Mouse (Mus musculus) midbrain, embryonic 10.5 days (tissue): Measurements from ENCODE around the gene Blnk. TPM values are rescaled to one million over a fixed set of nuclear protein-coding genes. Genes with fewer than 3 reads are reported as not detected.

Source experiments
- DNase-seq: peaks from one replicate; pipeline ENCODE4 v3.0.0-alpha.2; 2017; ENCODE audit warnings: low spot score
- H3K27ac ChIP-seq: fragments of 300-500 bp; sonication (generic); replicated peaks from 2 replicates; pipeline ENCODE4 v1.5.1; 2016; ENCODE audit warnings: mild to moderate bottlenecking
- H3K27me3 ChIP-seq: fragments of 300-500 bp; sonication (generic); 2 replicates; pipeline ENCODE4 v1.6.1; 2016; ENCODE audit warnings: low read depth, mild to moderate bottlenecking; ENCODE audit not compliant: poor library complexity, severe bottlenecking
- H3K36me3 ChIP-seq: fragments of 300-500 bp; sonication (generic); 2 replicates; pipeline ENCODE4 v1.6.1; 2016; ENCODE audit warnings: mild to moderate bottlenecking, moderate library complexity
- H3K4me1 ChIP-seq: fragments of 300-500 bp; sonication (generic); 2 replicates; pipeline ENCODE4 v1.6.1; 2016
- H3K4me3 ChIP-seq: fragments of 300-500 bp; sonication (generic); 2 replicates; pipeline ENCODE4 v1.5.1; 2016; ENCODE audit warnings: mild to moderate bottlenecking, moderate library complexity
- H3K9me3 ChIP-seq: fragments of 300-500 bp; sonication (generic); replicated peaks from 2 replicates; pipeline ENCODE4 v1.6.1; 2016; ENCODE audit warnings: mild to moderate bottlenecking
- WGBS: fragments of 180-500 bp; shearing (Covaris S2); methylation state at CpG from one replicate; pipeline ENCODE4 v1.1.7; 2016; 5-methylcytosine and 5-hydroxymethylcytosine counted together
- polyA plus RNA-seq: library from polyadenylated mRNA; unstranded; fragments of >200 nt; fragmentation: Nextera tagmentation; extraction: Ambion mirVana; gene quantifications from 2 replicates; pipeline ENCODE4 v1.2.1, GENCODE M21; 2016

Gene Blnk
- polyA plus RNA-seq, 1 experiment from 2014 or later: 0.14 TPM

GRCm38 (mm10) chr19:40995449-40996401 is 1.4 kb upstream of the Blnk start:
- WGBS: 76% methylated on average over 21 of the region's 21 CpGs
- no peaks in the 10 kb centered on the region for H3K36me3 ChIP-seq

GRCm38 (mm10) chr19:40994911-40995310 is 576 bp upstream of the Blnk start:
- Histone ChIP-seq H3K36me3 (no peaks in the 10 kb centered on the region), H3K4me1 (peaks cover 11% of the 10 kb centered on the region), H3K9me3 (no peaks in the 10 kb centered on the region), H3K27ac (no peak overlapping the region), H3K27me3 (no peaks in the 10 kb centered on the region), H3K4me3 (no peak overlapping the region)
- WGBS: 68% methylated on average over 7 of the region's 7 CpGs
- DNase-seq: no peak

More at GRCm38 (mm10) chr19:40995449-40996401, 1.4 kb upstream of the Blnk start:
- Histone ChIP-seq H3K9me3 (no peaks in the 10 kb centered on the region), H3K4me1 (peaks cover 11% of the 10 kb centered on the region), H3K27ac (no peak overlapping the region), H3K27me3 (no peaks in the 10 kb centered on the region), H3K4me3 (no peak overlapping the region)
- DNase-seq: no peak

- WGBS: 92% methylated on average over 5 of the region's 5 CpGs
- H3K4me3 ChIP-seq: no peak overlapping the region
- no peaks in the 10 kb centered on the region for H3K27me3 ChIP-seq
- H3K36me3 ChIP-seq: no peaks in the 10 kb centered on the region
- no peak for DNase-seq
- peaks cover 11% of the 10 kb centered on the region for H3K4me1 ChIP-seq
- no peak overlapping the region for H3K27ac ChIP-seq
- H3K9me3 ChIP-seq: no peaks in the 10 kb centered on the region
These were observed 979 bp downstream of the Blnk start for GRCm38 (mm10) chr19:40993356-40993755.

GRCm38 (mm10) chr19:40992517-40993044 is 1.8 kb downstream of the Blnk start:
- Histone ChIP-seq H3K27ac (no peak overlapping the region), H3K9me3 (no peaks in the 10 kb centered on the region), H3K27me3 (no peaks in the 10 kb centered on the region), H3K4me3 (no peak overlapping the region), H3K36me3 (no peaks in the 10 kb centered on the region), H3K4me1 (peaks cover 11% of the 10 kb centered on the region)
- no peak for DNase-seq
- WGBS: 82% methylated on average over 8 of the region's 8 CpGs

- Histone ChIP-seq H3K4me1 (peaks cover 11% of the 10 kb centered on the region), H3K27me3 (no peaks in the 10 kb centered on the region), H3K4me3 (no peak overlapping the region), H3K27ac (no peak overlapping the region), H3K36me3 (no peaks in the 10 kb centered on the region), H3K9me3 (no peaks in the 10 kb centered on the region)
- 85% methylated on average over 11 of the region's 11 CpGs for WGBS
- DNase-seq: no peak
These were observed 2.2 kb downstream of the Blnk start for GRCm38 (mm10) chr19:40992096-40992495.

- DNase-seq: no peak
- H3K9me3 ChIP-seq: no peaks in the 10 kb centered on the region
- H3K27me3 ChIP-seq: no peaks in the 10 kb centered on the region
- no peak overlapping the region for H3K4me3 ChIP-seq
- H3K27ac ChIP-seq: no peak overlapping the region
- H3K36me3 ChIP-seq: no peaks in the 10 kb centered on the region
- 84% methylated on average over 7 of the region's 7 CpGs for WGBS
- H3K4me1 ChIP-seq: peaks cover 11% of the 10 kb centered on the region
These were observed 2.7 kb downstream of the Blnk start for GRCm38 (mm10) chr19:40991626-40992025.

- Histone ChIP-seq H3K27me3 (no peaks in the 10 kb centered on the region), H3K36me3 (no peaks in the 10 kb centered on the region), H3K4me1 (peaks cover 10% of the 10 kb centered on the region), H3K27ac (no peak overlapping the region), H3K9me3 (no peaks in the 10 kb centered on the region), H3K4me3 (no peak overlapping the region)
- WGBS: 93% methylated on average over 17 of the region's 17 CpGs
- no peak for DNase-seq
These were observed 3.5 kb downstream of the Blnk start for GRCm38 (mm10) chr19:40990781-40991343.

- no peak for DNase-seq
- Histone ChIP-seq H3K4me3 (no peak overlapping the region), H3K27ac (no peak overlapping the region), H3K4me1 (peaks cover 5% of the 10 kb centered on the region), H3K9me3 (no peaks in the 10 kb centered on the region), H3K27me3 (no peaks in the 10 kb centered on the region), H3K36me3 (no peaks in the 10 kb centered on the region)
- WGBS: 85% methylated on average over 9 of the region's 9 CpGs
These were observed 4.3 kb downstream of the Blnk start for GRCm38 (mm10) chr19:40989961-40990600.

GRCm38 (mm10) chr19:40988856-40989255 is 5.5 kb downstream of the Blnk start:
- Histone ChIP-seq H3K9me3 (no peaks in the 10 kb centered on the region), H3K36me3 (no peaks in the 10 kb centered on the region), H3K27me3 (no peaks in the 10 kb centered on the region), H3K4me1 (peaks cover 2% of the 10 kb centered on the region), H3K4me3 (no peak overlapping the region), H3K27ac (no peak overlapping the region)
- 89% methylated on average over 5 of the region's 5 CpGs for WGBS
- no peak for DNase-seq

- WGBS: 94% methylated on average over 1 of the region's 1 CpGs
- H3K9me3 ChIP-seq: no peaks in the 10 kb centered on the region
- no peak for DNase-seq
- no peaks in the 10 kb centered on the region for H3K27me3 ChIP-seq
- no peaks in the 10 kb centered on the region for H3K4me1 ChIP-seq
- no peaks in the 10 kb centered on the region for H3K36me3 ChIP-seq
- H3K27ac ChIP-seq: no peak overlapping the region
- H3K4me3 ChIP-seq: no peak overlapping the region
These were observed 9.8 kb downstream of the Blnk start for GRCm38 (mm10) chr19:40984536-40984935.

- Histone ChIP-seq H3K27me3 (no peaks in the 10 kb centered on the region), H3K36me3 (no peaks in the 10 kb centered on the region), H3K4me3 (no peak overlapping the region), H3K9me3 (no peaks in the 10 kb centered on the region), H3K27ac (no peak overlapping the region), H3K4me1 (peaks cover 10% of the 10 kb centered on the region)
- DNase-seq: no peak
- 82% methylated on average over 5 of the region's 5 CpGs for WGBS
These were observed 13.7 kb downstream of the Blnk start for GRCm38 (mm10) chr19:40980671-40981070.

- no peak overlapping the region for H3K4me3 ChIP-seq
- H3K9me3 ChIP-seq: no peaks in the 10 kb centered on the region
- peaks cover 10% of the 10 kb centered on the region for H3K4me1 ChIP-seq
- H3K27ac ChIP-seq: peak overlapping the region; percentile 28; the same call in 1 of the 2 replicates
- no peak for DNase-seq
- no peaks in the 10 kb centered on the region for H3K27me3 ChIP-seq
- 12% methylated on average over 5 of the region's 5 CpGs for WGBS
- no peaks in the 10 kb centered on the region for H3K36me3 ChIP-seq
These were observed 16.3 kb downstream of the Blnk start for GRCm38 (mm10) chr19:40978026-40978425.
